Mouse (Mus musculus): ENCODE data around the gene Ralbp1. TPM values are rescaled to one million over a fixed set of nuclear protein-coding genes. Genes with fewer than 3 reads are reported as not detected.

Gene Ralbp1
- total and polyA plus RNA-seq, 2 experiments from 2014 or later = 42.0 to 50.0 TPM

- TF ChIP-seq CTCF (IDR thresholded peaks at IDR 0.05) = no peak
- Histone ChIP-seq H3K27ac (ENCODE audit: low read depth, low read length) (no peak overlapping the region), H3K4me3 (ENCODE audit: low read depth, low read length) (no peak overlapping the region), H3K27me3 (ENCODE audit: insufficient read depth, low read length) (no peaks in the 10 kb centered on the region), H3K36me3 (ENCODE audit: insufficient read depth, low read length) (no peaks in the 10 kb centered on the region), H3K4me2 (ENCODE audit: low read depth, low read length, poor library complexity, severe bottlenecking) (no peak overlapping the region), H3K9ac (replicated peaks; ENCODE audit: low read length, poor library complexity, severe bottlenecking) (no peak overlapping the region), H3K4me1 (ENCODE audit: insufficient read depth, low read length) (no peaks in the 10 kb centered on the region), H3K9me3 (ENCODE audit: low read length) (no peaks in the 10 kb centered on the region)
- WGBS = 58% methylated on average over 6 of the region's 6 CpGs
- ATAC-seq (ENCODE audit: low FRiP score) (no peak), DNase-seq (ENCODE audit: low spot score) (no peak)
Measured at GRCm38 (mm10) chr17:65914083-65914482, 28.5 kb upstream of the Ralbp1 start.

GRCm38 (mm10) chr17:65912202-65912601 lies 26.6 kb upstream of the Ralbp1 start:
- H3K9me3 ChIP-seq (ENCODE audit: low read length) = no peaks in the 10 kb centered on the region
- H3K4me1 ChIP-seq (ENCODE audit: insufficient read depth, low read length) = no peaks in the 10 kb centered on the region
- H3K9ac ChIP-seq (replicated peaks; ENCODE audit: low read length, poor library complexity, severe bottlenecking) = no peak overlapping the region
- no peak overlapping the region for H3K4me3 ChIP-seq (ENCODE audit: low read depth, low read length)
- no peak overlapping the region for H3K4me2 ChIP-seq (ENCODE audit: low read depth, low read length, poor library complexity, severe bottlenecking)
- ATAC-seq (ENCODE audit: low FRiP score) (no peak), DNase-seq (ENCODE audit: low spot score) (no peak)
- H3K27me3 ChIP-seq (ENCODE audit: insufficient read depth, low read length) = no peaks in the 10 kb centered on the region
- H3K27ac ChIP-seq (ENCODE audit: low read depth, low read length) = no peak overlapping the region
- WGBS = 95% methylated on average over 2 of the region's 2 CpGs
- TF ChIP-seq CTCF (IDR thresholded peaks at IDR 0.05) = no peak
- no peaks in the 10 kb centered on the region for H3K36me3 ChIP-seq (ENCODE audit: insufficient read depth, low read length)

- DNase-seq (ENCODE audit: low spot score) (no peak), ATAC-seq (ENCODE audit: low FRiP score) (no peak)
- 80% methylated on average over 15 of the region's 15 CpGs for WGBS
- Histone ChIP-seq H3K4me1 (ENCODE audit: insufficient read depth, low read length) (no peaks in the 10 kb centered on the region), H3K9me3 (ENCODE audit: low read length) (no peaks in the 10 kb centered on the region), H3K27me3 (ENCODE audit: insufficient read depth, low read length) (no peaks in the 10 kb centered on the region), H3K36me3 (ENCODE audit: insufficient read depth, low read length) (no peaks in the 10 kb centered on the region), H3K27ac (ENCODE audit: low read depth, low read length) (no peak overlapping the region), H3K4me2 (ENCODE audit: low read depth, low read length, poor library complexity, severe bottlenecking) (no peak overlapping the region), H3K9ac (replicated peaks; ENCODE audit: low read length, poor library complexity, severe bottlenecking) (no peak overlapping the region), H3K4me3 (ENCODE audit: low read depth, low read length) (no peak overlapping the region)
- TF ChIP-seq CTCF (IDR thresholded peaks at IDR 0.05) = no peak
Measured at GRCm38 (mm10) chr17:65911285-65912069, 25.9 kb upstream of the Ralbp1 start.

- Histone ChIP-seq H3K27ac (ENCODE audit: low read depth, low read length) (no peak overlapping the region), H3K27me3 (ENCODE audit: insufficient read depth, low read length) (no peaks in the 10 kb centered on the region), H3K36me3 (ENCODE audit: insufficient read depth, low read length) (no peaks in the 10 kb centered on the region), H3K4me1 (ENCODE audit: insufficient read depth, low read length) (no peaks in the 10 kb centered on the region; the same call in 1 of the 2 replicates), H3K4me2 (ENCODE audit: low read depth, low read length, poor library complexity, severe bottlenecking) (no peak overlapping the region), H3K9ac (replicated peaks; ENCODE audit: low read length, poor library complexity, severe bottlenecking) (no peak overlapping the region), H3K9me3 (ENCODE audit: low read length) (no peaks in the 10 kb centered on the region), H3K4me3 (ENCODE audit: low read depth, low read length) (no peak overlapping the region)
- ATAC-seq (ENCODE audit: low FRiP score) (no peak), DNase-seq (ENCODE audit: low spot score) (no peak)
- TF ChIP-seq CTCF (IDR thresholded peaks at IDR 0.05) = no peak
Measured at GRCm38 (mm10) chr17:65908270-65908669, 22.7 kb upstream of the Ralbp1 start.

- no peaks in the 10 kb centered on the region for H3K9me3 ChIP-seq (ENCODE audit: low read length)
- no peaks in the 10 kb centered on the region for H3K36me3 ChIP-seq (ENCODE audit: insufficient read depth, low read length)
- H3K9ac ChIP-seq (replicated peaks; ENCODE audit: low read length, poor library complexity, severe bottlenecking) = no peak overlapping the region
- no peak for DNase-seq (ENCODE audit: low spot score)
- WGBS = 66% methylated on average over 11 of the region's 11 CpGs
- H3K4me2 ChIP-seq (ENCODE audit: low read depth, low read length, poor library complexity, severe bottlenecking) = no peak overlapping the region
- no peak overlapping the region for H3K4me3 ChIP-seq (ENCODE audit: low read depth, low read length)
- no peaks in the 10 kb centered on the region; the same call in 1 of the 2 replicates for H3K4me1 ChIP-seq (ENCODE audit: insufficient read depth, low read length)
- no peaks in the 10 kb centered on the region for H3K27me3 ChIP-seq (ENCODE audit: insufficient read depth, low read length)
- TF ChIP-seq CTCF (IDR thresholded peaks at IDR 0.05) = no peak
- no peak for ATAC-seq (ENCODE audit: low FRiP score)
- no peak overlapping the region for H3K27ac ChIP-seq (ENCODE audit: low read depth, low read length)
Measured at GRCm38 (mm10) chr17:65906895-65907401, 21.4 kb upstream of the Ralbp1 start.

GRCm38 (mm10) chr17:65906313-65906894 lies 20.8 kb upstream of the Ralbp1 start:
- 38% methylated on average over 11 of the region's 12 CpGs for WGBS
- H3K36me3 ChIP-seq (ENCODE audit: insufficient read depth, low read length) = no peaks in the 10 kb centered on the region
- no peak overlapping the region for H3K4me3 ChIP-seq (ENCODE audit: low read depth, low read length)
- ATAC-seq (ENCODE audit: low FRiP score) (no peak), DNase-seq (ENCODE audit: low spot score) (no peak)
- no peaks in the 10 kb centered on the region; the same call in 1 of the 2 replicates for H3K4me1 ChIP-seq (ENCODE audit: insufficient read depth, low read length)
- no peaks in the 10 kb centered on the region for H3K27me3 ChIP-seq (ENCODE audit: insufficient read depth, low read length)
- no peak overlapping the region for H3K27ac ChIP-seq (ENCODE audit: low read depth, low read length)
- TF ChIP-seq CTCF (IDR thresholded peaks at IDR 0.05) = no peak
- H3K4me2 ChIP-seq (ENCODE audit: low read depth, low read length, poor library complexity, severe bottlenecking) = no peak overlapping the region
- H3K9ac ChIP-seq (replicated peaks; ENCODE audit: low read length, poor library complexity, severe bottlenecking) = no peak overlapping the region
- no peaks in the 10 kb centered on the region for H3K9me3 ChIP-seq (ENCODE audit: low read length)
